Mouse (Mus musculus) midbrain, postnatal 0 days (tissue): Measurements from ENCODE around the gene Gm5134. TPM values are rescaled to one million over a fixed set of nuclear protein-coding genes. Genes with fewer than 3 reads are reported as not detected.
"Not testable (repeated sequence)": the region's sequence is repeated elsewhere in the genome, so short reads cannot be mapped to it uniquely, and the experiment has no call there.

Experiments
- ATAC-seq: fragments of 200-750 bp; cut with Nextera tagmentation; 2 replicates; pipeline ENCODE4 v1.8.0; 2017; ENCODE audit warnings: moderate number of reproducible peaks, mild to moderate bottlenecking, moderate TSS enrichment, moderate library complexity; ENCODE audit not compliant: low FRiP score
- DNase-seq: peaks from one replicate; pipeline ENCODE4 v3.0.0-alpha.2; 2015; ENCODE audit warnings: low spot score
- H3K27ac ChIP-seq: fragments of 300-500 bp; sonication (generic); 2 replicates; pipeline ENCODE4 v1.5.1; 2014; ENCODE audit warnings: low read depth, mild to moderate bottlenecking, low read length, mixed read lengths
- H3K27me3 ChIP-seq: fragments of 300-500 bp; sonication (generic); 2 replicates; pipeline ENCODE4 v1.6.1; 2014; ENCODE audit warnings: low read length, control low read depth, mixed read lengths; ENCODE audit not compliant: insufficient read depth
- H3K36me3 ChIP-seq: fragments of 300-500 bp; sonication (generic); 2 replicates; pipeline ENCODE4 v1.6.1; 2014; ENCODE audit warnings: low read length, control low read depth, mixed read lengths; ENCODE audit not compliant: insufficient read depth
- H3K4me1 ChIP-seq: fragments of 300-500 bp; sonication (generic); 2 replicates; pipeline ENCODE4 v1.6.1; 2014; ENCODE audit warnings: mild to moderate bottlenecking, control low read depth, antibody characterized with exemption, low read length, mixed read lengths; ENCODE audit not compliant: insufficient read depth
- H3K4me2 ChIP-seq: fragments of 300-500 bp; sonication (generic); 2 replicates; pipeline ENCODE4 v1.6.1; 2014; ENCODE audit warnings: low read depth, mild to moderate bottlenecking, low read length, mixed read lengths; ENCODE audit not compliant: poor library complexity, severe bottlenecking
- H3K4me3 ChIP-seq: fragments of 300-500 bp; sonication (generic); 2 replicates; pipeline ENCODE4 v1.5.1; 2014; ENCODE audit warnings: low read depth, mild to moderate bottlenecking, low read length, moderate library complexity
- H3K9ac ChIP-seq: fragments of 300-500 bp; sonication (generic); replicated peaks from 2 replicates; pipeline ENCODE4 v1.6.1; 2014; ENCODE audit warnings: mild to moderate bottlenecking, low read length, moderate library complexity, mixed read lengths; ENCODE audit not compliant: poor library complexity, severe bottlenecking
- H3K9me3 ChIP-seq: fragments of 300-500 bp; sonication (generic); 2 replicates; pipeline ENCODE4 v1.6.1; 2016; ENCODE audit warnings: low read length, control low read depth
- CTCF ChIP-seq: IDR thresholded peaks from 2 replicates; pipeline ENCODE4 v1.5.1; 2016; ENCODE audit warnings: antibody characterized with exemption, mild to moderate bottlenecking
- WGBS: fragments of 180-500 bp; shearing (Covaris S2); extraction: QIAGEN DNeasy Blood & Tissue Kit; methylation state at CpG from one replicate; pipeline ENCODE4 v1.1.7; 2014; 5-methylcytosine and 5-hydroxymethylcytosine counted together
- polyA plus RNA-seq: library from polyadenylated mRNA; unstranded; fragments of >200 nt; fragmentation: Nextera tagmentation; extraction: Ambion mirVana; gene quantifications from 2 replicates; pipeline ENCODE4 v1.2.1, GENCODE M21; 2015
- total RNA-seq: library from RNA; depleted of rRNA; stranded (reverse); fragments of >200 nt; gene quantifications from 2 replicates; pipeline ENCODE4 v1.2.3, GENCODE M21; 2014

Gm5134 gene
- total and polyA plus RNA-seq, 2 experiments from 2014 or later = not detected

- no peak overlapping the region for H3K4me2 ChIP-seq
- WGBS = 48% methylated on average over 10 of the region's 10 CpGs
- H3K4me1 ChIP-seq = no peaks in the 10 kb centered on the region
- no peaks in the 10 kb centered on the region for H3K36me3 ChIP-seq
- peak; percentile 12 for DNase-seq
- H3K27ac ChIP-seq = no peak overlapping the region
- TF ChIP-seq CTCF = no peak
- no peak overlapping the region for H3K9ac ChIP-seq
- no peak overlapping the region for H3K4me3 ChIP-seq
- no peak for ATAC-seq
- H3K27me3 ChIP-seq = no peaks in the 10 kb centered on the region
- H3K9me3 ChIP-seq = no peaks in the 10 kb centered on the region
Measured at GRCm38 (mm10) chr10:75978119-75978834, 24.0 kb downstream of the Gm5134 start.

DNA sequence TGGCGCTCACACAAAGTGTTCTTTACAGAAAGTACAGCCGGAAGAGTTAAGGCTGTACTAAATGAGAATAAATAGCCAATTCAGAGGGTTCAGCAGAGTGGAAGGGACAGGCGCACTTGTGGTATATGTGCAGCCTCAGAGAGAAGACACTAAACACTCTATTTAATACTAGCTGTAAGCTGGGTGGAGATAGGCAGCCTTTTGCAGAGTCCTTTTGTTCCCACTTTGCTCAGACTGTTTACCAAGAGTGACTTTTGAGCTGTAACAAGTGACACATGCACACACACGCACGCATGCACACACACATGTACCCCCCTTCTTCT lies 24.5 kb downstream of the Gm5134 start:
- WGBS = 80% methylated on average over 5 of the region's 5 CpGs
- ATAC-seq = no peak

DNA sequence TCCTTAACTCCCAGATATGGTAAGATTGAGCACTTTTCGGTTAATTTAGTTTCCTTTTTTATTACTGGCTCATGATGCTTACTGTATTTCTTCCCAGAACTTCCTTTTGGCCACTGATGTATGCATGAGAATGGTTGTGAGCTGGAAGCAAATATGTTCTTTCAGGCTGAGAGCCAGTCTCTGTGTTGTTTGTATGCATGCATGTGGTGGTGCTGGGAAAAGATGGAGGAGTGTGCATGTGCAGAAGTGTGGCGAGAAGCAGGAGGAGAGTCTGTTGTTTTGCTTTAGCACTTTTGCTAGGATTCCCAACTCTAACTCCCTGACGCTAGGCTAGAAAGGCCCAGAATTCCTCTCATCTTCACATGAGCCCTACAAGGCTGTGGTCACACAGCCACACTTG lies 25.1 kb downstream of the Gm5134 start:
- Histone ChIP-seq H3K4me2 (no peak overlapping the region), H3K4me3 (no peak overlapping the region), H3K9me3 (no peaks in the 10 kb centered on the region), H3K27me3 (no peaks in the 10 kb centered on the region), H3K36me3 (no peaks in the 10 kb centered on the region), H3K9ac (no peak overlapping the region), H3K4me1 (no peaks in the 10 kb centered on the region), H3K27ac (no peak overlapping the region)
- no peak for TF ChIP-seq CTCF
- no peak for ATAC-seq
- WGBS = 93% methylated on average over 3 of the region's 3 CpGs
- DNase-seq = no peak

More for the DNA sequence above, 24.5 kb downstream of the Gm5134 start:
- no peaks in the 10 kb centered on the region for H3K9me3 ChIP-seq
- H3K4me2 ChIP-seq = no peak overlapping the region
- no peak for DNase-seq
- H3K36me3 ChIP-seq = no peaks in the 10 kb centered on the region
- no peaks in the 10 kb centered on the region for H3K27me3 ChIP-seq
- no peak overlapping the region for H3K27ac ChIP-seq
- H3K4me3 ChIP-seq = no peak overlapping the region
- TF ChIP-seq CTCF = no peak
- H3K9ac ChIP-seq = no peak overlapping the region
- H3K4me1 ChIP-seq = no peaks in the 10 kb centered on the region

- no peak for TF ChIP-seq CTCF
- no peaks in the 10 kb centered on the region for H3K36me3 ChIP-seq
- ATAC-seq = no peak
- no peaks in the 10 kb centered on the region for H3K4me1 ChIP-seq
- DNase-seq = no peak
- no peaks in the 10 kb centered on the region for H3K9me3 ChIP-seq
- no peak overlapping the region for H3K9ac ChIP-seq
- H3K27me3 ChIP-seq = no peaks in the 10 kb centered on the region
- H3K4me2 ChIP-seq = no peak overlapping the region
- 62% methylated on average over 4 of the region's 4 CpGs for WGBS
- H3K4me3 ChIP-seq = no peak overlapping the region
- no peak overlapping the region for H3K27ac ChIP-seq
Measured at GRCm38 (mm10) chr10:75990430-75991042, 36.2 kb downstream of the Gm5134 start.

- Histone ChIP-seq H3K36me3 (no peaks in the 10 kb centered on the region), H3K9me3 (no peaks in the 10 kb centered on the region), H3K4me1 (no peaks in the 10 kb centered on the region), H3K27me3 (no peaks in the 10 kb centered on the region), H3K4me2 (no peak overlapping the region), H3K27ac (no peak overlapping the region), H3K9ac (no peak overlapping the region), H3K4me3 (no peak overlapping the region)
- no peak for TF ChIP-seq CTCF
- DNase-seq (no peak), ATAC-seq (no peak)
- 92% methylated on average over 15 of the region's 15 CpGs for WGBS
Measured at GRCm38 (mm10) chr10:75993616-75994240, 39.4 kb downstream of the Gm5134 start.

DNA sequence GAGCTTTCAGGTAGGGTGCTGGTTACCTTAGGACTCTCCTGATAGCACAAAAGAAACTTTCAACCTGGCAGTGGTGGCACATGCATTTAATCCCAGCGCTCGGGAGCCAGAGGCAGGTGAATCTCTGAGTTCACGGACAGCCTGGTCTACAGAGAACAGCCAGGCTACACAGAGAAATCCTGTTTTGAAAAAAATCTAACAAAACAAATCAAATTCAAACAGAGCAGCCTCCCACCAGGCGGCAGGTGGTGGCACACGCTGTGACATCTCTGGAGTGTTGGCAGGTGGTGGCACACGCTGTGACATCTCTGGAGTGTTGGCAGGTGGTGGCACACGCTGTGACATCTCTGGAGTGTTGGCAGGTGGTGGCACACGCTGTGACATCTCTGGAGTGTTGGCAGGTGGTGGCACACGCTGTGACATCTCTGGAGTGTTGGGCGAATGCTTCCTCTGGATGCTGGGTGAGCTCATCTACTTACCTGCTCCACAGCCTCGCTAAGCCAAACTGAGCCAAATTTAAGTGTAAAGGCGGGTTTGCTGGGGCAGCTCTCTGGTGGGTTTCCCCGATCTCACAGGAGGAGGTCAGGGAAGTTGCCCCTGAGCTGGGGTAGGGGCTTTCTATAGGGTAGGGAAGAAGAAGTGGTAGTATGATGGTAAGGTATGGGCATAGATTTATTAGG lies 40.4 kb downstream of the Gm5134 start:
- not testable (repeated sequence) for H3K9ac ChIP-seq, H3K27ac ChIP-seq, H3K27me3 ChIP-seq, ATAC-seq, H3K36me3 ChIP-seq, DNase-seq, H3K4me3 ChIP-seq, H3K4me1 ChIP-seq, H3K9me3 ChIP-seq, H3K4me2 ChIP-seq
- 79% methylated on average over 12 of the region's 13 CpGs for WGBS
